Mouse (Mus musculus) hematopoietic stem cell, adult 5-6 weeks (primary cell): ENCODE results near the gene Zfp560. TPM values are rescaled to one million over a fixed set of nuclear protein-coding genes. Genes with fewer than 3 reads are reported as not detected.
"Not testable (repeated sequence)": the region's sequence is repeated elsewhere in the genome, so short reads cannot be mapped to it uniquely, and the experiment has no call there.

Experiments
- ATAC-seq, 2 experiments: fragments of 125-278 bp in 1 of 2; replicated peaks in 1 of 2; 2 replicates each; pipeline ENCODE4 v1.8.0; 2016 to 2017; ENCODE audit warnings: inconsistent platforms in 2 of 2, mild to moderate bottlenecking in 2 of 2, moderate number of reproducible peaks in 2 of 2, low read depth in 1 of 2, moderate TSS enrichment in 1 of 2; ENCODE audit not compliant: low FRiP score in 2 of 2, poor library complexity in 2 of 2, severe bottlenecking in 2 of 2, insufficient read depth in 1 of 2, low TSS enrichment in 1 of 2
- total RNA-seq: library from RNA; stranded (forward); fragments of 172-1452, 232-1000 nt; gene quantifications from 2 replicates; pipeline ENCODE4 v1.2.3, GENCODE M21; 2017

The Zfp560 gene
- total RNA-seq, result 7.4 and 7.6 TPM in 2 replicates

GRCm38 (mm10) chr9:20384532-20385342 lies at the start of gene Zfp560:
Gene Zfp560 (minus strand): TSS chr9:20385177.
- peak; percentile 100 for ATAC-seq

GRCm38 (mm10) chr9:20430004-20430403 lies 45.0 kb upstream of the Zfp560 start:
- ATAC-seq, result no peak

- no peak for ATAC-seq
These were observed 26.5 kb upstream of the Zfp560 start for GRCm38 (mm10) chr9:20411460-20411859.

GRCm38 (mm10) chr9:20409319-20409718 lies 24.3 kb upstream of the Zfp560 start:
- ATAC-seq, result no peak

- peak in 1 of 2 experiments; percentile 43; a peak in 3 of 4 replicates for ATAC-seq
These were observed 346 bp upstream of the Zfp560 start for GRCm38 (mm10) chr9:20385343-20385703.

GRCm38 (mm10) chr9:20383659-20384058 lies 1.3 kb downstream of the Zfp560 start:
- no peak for ATAC-seq

- no peak for ATAC-seq
These were observed 10.3 kb downstream of the Zfp560 start for GRCm38 (mm10) chr9:20374712-20375111.

GRCm38 (mm10) chr9:20367311-20367710 lies 17.7 kb downstream of the Zfp560 start:
- no peak for ATAC-seq

- no peak for ATAC-seq
These were observed 36.5 kb downstream of the Zfp560 start for GRCm38 (mm10) chr9:20348501-20348900.

GRCm38 (mm10) chr9:20335994-20336393 lies 49.0 kb downstream of the Zfp560 start, which contains the start of gene Olfr18:
Gene Olfr18 (minus strand): TSS chr9:20336094.
- no peak for ATAC-seq

- ATAC-seq, result no peak
These were observed 86.7 kb downstream of the Zfp560 start, which contains the start of gene Olfr873 for GRCm38 (mm10) chr9:20298232-20298631. Gene Olfr873 (plus strand): TSS chr9:20298532.

GRCm38 (mm10) chr9:20295562-20295961 lies 89.4 kb downstream of the Zfp560 start:
- ATAC-seq, result not testable (repeated sequence)

Other genes with a start within 250 kb of the Zfp560 start
- not detected in 2 replicates for gene Olfr870, start 211.1 kb downstream of the Zfp560 start, total RNA-seq
- gene Olfr871, start 173.0 kb downstream of the Zfp560 start, total RNA-seq, result not detected in 2 replicates
- gene Olfr872, start 148.1 kb downstream of the Zfp560 start, total RNA-seq, result not detected in 2 replicates
- not detected in 2 replicates for gene Olfr39, start 102.8 kb downstream of the Zfp560 start, total RNA-seq
- not detected in 2 replicates for gene Olfr873, start 86.6 kb downstream of the Zfp560 start, total RNA-seq
- gene Olfr18, start 49.1 kb downstream of the Zfp560 start, total RNA-seq, result not detected in 2 replicates
- 38.0 and 56.2 TPM in 2 replicates for gene Zfp26, start 75.0 kb upstream of the Zfp560 start, total RNA-seq
- gene Zfp426, start 107.6 kb upstream of the Zfp560 start, total RNA-seq, result 24.3 and 33.7 TPM in 2 replicates
- 71.9 and 79.2 TPM in 2 replicates for gene Zfp266, start 136.2 kb upstream of the Zfp560 start, total RNA-seq
- gene Zfp846, start 196.1 kb upstream of the Zfp560 start, total RNA-seq, result 5.5 and 7.2 TPM in 2 replicates